Mouse (Mus musculus): ENCODE measurements around the gene Ttc19.
"Not testable (repeated sequence)": the region's sequence is repeated elsewhere in the genome, so short reads cannot be mapped to it uniquely, and the experiment has no call there.

The Ttc19 gene

GRCm38 (mm10) chr11:62284020-62284419 lies 2.7 kb downstream of the Ttc19 start:
- not testable (repeated sequence) for DNase-seq (ENCODE audit: low spot score)

GRCm38 (mm10) chr11:62285020-62285419 lies 3.7 kb downstream of the Ttc19 start:
- DNase-seq (ENCODE audit: low spot score), result no peak

- no peak for DNase-seq (ENCODE audit: low spot score)
Measured at GRCm38 (mm10) chr11:62287700-62288099, 6.4 kb downstream of the Ttc19 start.

GRCm38 (mm10) chr11:62294121-62294520 lies 12.8 kb downstream of the Ttc19 start:
- DNase-seq (ENCODE audit: low spot score), result no peak

- DNase-seq (ENCODE audit: low spot score), result no peak
Measured at GRCm38 (mm10) chr11:62298883-62299282, 17.6 kb downstream of the Ttc19 start.

- DNase-seq (ENCODE audit: low spot score), result no peak
Measured at GRCm38 (mm10) chr11:62305866-62306265, 24.6 kb downstream of the Ttc19 start.

- DNase-seq (ENCODE audit: low spot score), result no peak
Measured at GRCm38 (mm10) chr11:62309296-62309695, 28.0 kb downstream of the Ttc19 start.

- no peak for DNase-seq (ENCODE audit: low spot score)
Measured at GRCm38 (mm10) chr11:62314984-62315383, 33.7 kb downstream of the Ttc19 start.

GRCm38 (mm10) chr11:62317746-62318145 lies 36.5 kb downstream of the Ttc19 start:
- DNase-seq (ENCODE audit: low spot score), result no peak

GRCm38 (mm10) chr11:62320097-62320496 lies 38.8 kb downstream of the Ttc19 start:
- no peak for DNase-seq (ENCODE audit: low spot score)

- DNase-seq (ENCODE audit: low spot score), result no peak
Measured at GRCm38 (mm10) chr11:62323659-62324058, 42.4 kb downstream of the Ttc19 start.

- DNase-seq (ENCODE audit: low spot score), result no peak
Measured at GRCm38 (mm10) chr11:62331141-62331540, 49.9 kb downstream of the Ttc19 start.

- no peak for DNase-seq (ENCODE audit: low spot score)
Measured at GRCm38 (mm10) chr11:62332228-62332627, 51.0 kb downstream of the Ttc19 start.

- no peak for DNase-seq (ENCODE audit: low spot score)
Measured at GRCm38 (mm10) chr11:62343002-62343401, 61.7 kb downstream of the Ttc19 start.

GRCm38 (mm10) chr11:62351948-62352347 lies 70.7 kb downstream of the Ttc19 start:
- no peak for DNase-seq (ENCODE audit: low spot score)

- no peak for DNase-seq (ENCODE audit: low spot score)
Measured at GRCm38 (mm10) chr11:62355216-62355615, 73.9 kb downstream of the Ttc19 start.

- no peak for DNase-seq (ENCODE audit: low spot score)
Measured at GRCm38 (mm10) chr11:62366879-62367278, 85.6 kb downstream of the Ttc19 start.

GRCm38 (mm10) chr11:62369924-62370323 lies 88.7 kb downstream of the Ttc19 start:
- DNase-seq (ENCODE audit: low spot score), result no peak

GRCm38 (mm10) chr11:62371776-62372175 lies 90.5 kb downstream of the Ttc19 start:
- DNase-seq (ENCODE audit: low spot score), result no peak

- not testable (repeated sequence) for DNase-seq (ENCODE audit: low spot score)
Measured at GRCm38 (mm10) chr11:62377202-62377851, 96.1 kb downstream of the Ttc19 start.

Measured in T-cell, adult 2 months (primary cell).